Mouse (Mus musculus) left cerebral cortex, adult 9 months (tissue): ENCODE measurements around the gene Cpeb2.

Source experiments
- DNase-seq, 2 experiments: peaks; one replicate each; pipeline ENCODE4 v3.0.0; 2022; ENCODE audit warnings: low spot score in 2 of 2

The Cpeb2 gene

DNA sequence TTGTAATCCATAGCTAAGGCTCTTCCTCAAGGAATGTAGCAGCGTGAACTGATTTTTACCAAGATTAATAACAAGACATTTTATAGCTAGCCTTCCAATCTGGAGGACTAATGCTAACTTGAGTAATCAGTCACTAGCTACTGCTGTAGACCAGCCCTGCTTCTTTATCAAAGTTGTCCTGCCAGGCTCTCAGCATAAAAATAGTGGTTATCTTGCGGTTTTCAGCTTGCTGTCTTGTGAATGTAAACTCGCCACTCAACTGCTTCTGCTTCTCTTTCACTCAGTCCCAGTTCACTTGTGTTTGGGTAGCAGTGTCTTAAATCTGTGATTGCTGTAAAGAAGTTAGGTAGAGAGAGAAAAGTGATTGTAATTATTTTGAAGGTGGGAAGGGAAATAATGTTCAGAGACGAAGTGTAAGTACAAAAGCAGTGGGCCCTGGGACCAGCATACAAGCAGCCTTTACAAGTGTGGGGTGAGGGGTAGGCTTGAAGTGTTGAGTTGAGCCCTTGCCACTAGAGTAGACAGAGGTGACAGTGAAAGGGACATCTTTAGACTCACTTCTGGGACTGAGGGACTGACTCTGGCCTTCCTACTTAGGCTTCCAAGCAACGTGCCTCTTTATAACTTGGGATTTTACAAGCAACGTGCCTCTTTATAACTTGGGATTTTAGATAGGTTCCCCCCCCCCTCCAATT lies 6.3 kb downstream of the Cpeb2 start:
- no peak for DNase-seq

DNA sequence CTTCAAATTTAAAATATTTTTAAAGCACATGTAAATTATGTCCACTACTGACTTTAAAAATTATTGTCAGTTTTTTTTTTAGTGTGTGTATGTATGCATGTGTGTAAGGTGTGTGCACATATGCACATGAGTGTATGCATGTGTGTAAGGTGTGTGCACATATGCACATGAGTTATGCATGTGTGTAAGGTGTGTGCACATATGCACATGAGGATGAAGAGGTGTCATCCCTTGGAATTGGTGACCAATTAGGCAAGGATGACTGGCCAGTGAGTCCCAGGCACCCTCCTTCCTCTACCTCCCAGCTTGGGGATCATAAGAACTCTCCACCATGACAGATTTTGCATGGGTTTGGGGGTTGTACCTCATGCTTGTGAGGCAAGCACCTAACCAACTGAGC lies 7.8 kb downstream of the Cpeb2 start:
- no peak for DNase-seq

DNA sequence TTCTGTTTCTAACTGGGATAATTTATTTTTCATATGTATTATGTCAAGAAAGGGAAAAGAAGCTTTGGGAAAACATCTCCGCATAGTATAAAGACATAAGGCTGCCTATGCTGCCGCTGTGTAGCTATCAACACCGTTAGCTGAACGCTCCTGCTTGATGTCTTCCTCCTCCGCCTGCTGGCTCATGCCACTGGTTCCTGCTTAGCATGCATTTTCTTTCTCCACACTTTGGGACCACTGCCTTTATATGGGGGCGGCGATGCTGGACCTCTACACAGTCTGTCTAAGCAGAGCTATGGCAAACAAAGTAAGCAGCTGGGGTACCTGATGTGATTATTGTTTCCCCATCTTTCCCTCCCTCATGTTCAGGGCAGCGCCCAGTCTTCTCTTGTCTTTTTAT lies 13.3 kb downstream of the Cpeb2 start:
- no peak for DNase-seq

DNA sequence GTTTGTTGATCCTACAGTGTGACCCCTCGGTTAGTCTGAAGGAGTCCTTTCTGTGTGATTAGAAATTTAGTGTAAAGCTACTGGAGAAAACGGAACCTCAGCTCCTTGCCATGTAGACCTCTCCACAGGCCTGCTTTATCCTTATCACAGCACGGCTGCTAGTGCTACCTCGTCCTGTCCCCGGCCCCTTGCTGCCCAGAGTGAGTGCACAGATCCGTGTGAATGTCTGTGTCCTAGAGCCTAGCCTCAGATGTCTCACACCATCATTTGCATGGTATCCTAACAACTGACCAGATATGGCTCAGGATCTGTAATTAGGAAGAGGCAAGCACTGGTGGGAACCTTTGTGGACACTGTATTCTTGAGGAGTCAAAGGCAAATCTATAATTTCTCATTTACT lies 14.0 kb downstream of the Cpeb2 start:
- DNase-seq, result no peak

DNA sequence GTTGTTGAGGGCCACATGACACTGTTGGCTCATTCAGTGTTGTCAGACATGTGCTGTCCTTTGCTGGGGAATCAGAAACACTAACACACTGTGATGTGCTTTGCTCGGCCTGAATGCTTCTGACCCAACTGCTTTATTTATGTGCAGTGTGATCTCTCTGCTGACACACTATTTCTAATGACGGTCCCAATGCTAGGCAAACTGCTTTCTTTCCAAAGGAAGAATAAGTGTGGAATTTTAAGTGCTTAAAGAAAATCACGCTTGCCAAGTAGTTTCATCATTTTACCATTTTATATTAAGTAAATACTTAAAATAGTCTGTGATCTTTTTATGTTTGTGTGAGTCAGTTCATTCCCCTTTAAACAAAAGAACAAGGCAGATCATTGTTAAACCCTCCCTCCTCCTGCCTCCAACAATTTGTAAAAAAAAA lies 15.0 kb downstream of the Cpeb2 start:
- DNase-seq, result peak in 1 of 2 experiments; percentile 38

DNA sequence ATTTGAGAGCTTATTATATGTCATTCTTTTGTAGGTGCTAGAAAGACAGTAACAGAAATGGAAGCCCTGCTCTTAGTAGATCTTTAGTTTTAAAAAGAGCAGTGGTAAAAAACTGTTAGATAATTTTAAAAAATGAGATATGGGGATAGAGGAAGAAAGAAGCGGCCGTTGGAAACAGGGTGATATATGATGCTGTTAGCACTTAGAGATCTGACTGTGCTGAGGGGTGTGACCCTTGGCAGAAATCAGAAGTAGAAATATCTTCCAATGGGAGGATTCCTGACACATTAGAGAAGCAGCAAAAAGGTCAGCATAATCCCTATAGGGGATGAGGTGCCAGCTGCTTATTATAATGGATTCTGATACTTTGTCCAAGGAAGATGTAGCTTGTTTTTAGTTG lies 24.5 kb downstream of the Cpeb2 start:
- no peak for DNase-seq

DNA sequence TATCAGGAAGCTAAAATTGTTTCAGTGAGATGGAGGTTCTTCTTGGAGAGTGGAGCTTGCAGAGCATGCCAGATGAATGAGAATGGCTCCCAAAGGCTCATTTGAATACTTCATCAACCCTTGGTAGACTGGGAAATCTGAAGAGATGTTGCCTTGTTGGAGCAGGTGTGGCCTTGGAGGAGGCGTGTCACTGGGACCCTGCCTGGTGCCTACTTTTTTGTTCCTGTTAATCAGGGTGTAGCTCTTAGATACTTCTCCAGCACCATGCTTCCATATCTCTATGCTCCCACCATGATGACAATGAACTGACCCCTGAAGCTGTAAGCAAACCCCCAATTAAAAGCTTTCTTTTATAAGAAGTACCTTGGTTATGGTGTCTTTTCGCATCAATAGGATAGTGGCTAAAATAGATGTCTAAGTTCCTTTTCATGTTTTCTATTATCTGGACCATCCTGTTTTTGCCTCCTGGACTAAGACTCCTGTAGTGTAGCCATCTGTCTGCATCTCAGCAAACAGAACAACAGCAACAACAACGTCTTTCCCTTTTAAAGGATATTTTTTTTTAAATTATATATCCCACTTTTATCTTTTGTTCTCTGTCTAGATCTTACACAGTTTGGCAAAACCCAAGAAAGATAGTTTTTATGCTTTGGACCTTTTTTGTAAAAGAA lies 25.6 kb downstream of the Cpeb2 start:
- no peak for DNase-seq

DNA sequence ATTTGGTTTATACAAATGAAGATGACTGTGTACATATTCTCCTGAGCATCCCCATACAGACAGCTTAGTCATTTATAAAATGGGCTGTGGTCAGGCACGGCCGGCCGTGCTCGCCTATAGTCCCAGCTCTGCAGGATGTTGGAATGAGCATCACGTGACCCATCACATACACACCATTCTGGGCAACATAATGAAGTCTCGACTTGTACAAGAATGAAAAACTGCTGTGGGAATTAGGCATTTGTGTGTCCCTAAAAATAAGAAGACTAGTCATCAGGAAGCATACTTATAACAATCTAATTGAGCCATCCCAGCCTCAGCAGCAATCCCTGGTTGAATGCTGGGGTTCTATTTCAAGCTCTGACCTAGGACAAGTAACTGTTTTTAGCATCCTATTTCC lies 28.8 kb downstream of the Cpeb2 start:
- DNase-seq, result no peak

DNA sequence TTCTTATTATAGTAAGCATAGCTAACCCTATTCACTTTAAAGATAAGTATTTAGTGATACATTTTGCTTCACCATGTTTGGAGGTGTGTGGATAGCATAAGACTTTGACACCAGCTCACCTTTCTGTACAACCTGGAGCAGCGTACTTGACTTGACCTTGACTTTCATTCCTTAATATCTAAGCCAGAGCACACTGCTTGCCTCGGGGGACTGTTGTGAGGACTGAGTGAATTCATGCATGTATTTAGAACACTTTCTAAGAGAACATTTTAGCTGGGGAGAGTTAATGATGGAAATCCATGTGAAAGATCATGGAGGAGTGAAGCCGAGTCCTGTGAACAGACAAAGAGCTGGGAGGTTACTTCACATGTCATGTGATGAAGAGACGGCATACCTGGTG lies 31.0 kb downstream of the Cpeb2 start:
- no peak for DNase-seq

DNA sequence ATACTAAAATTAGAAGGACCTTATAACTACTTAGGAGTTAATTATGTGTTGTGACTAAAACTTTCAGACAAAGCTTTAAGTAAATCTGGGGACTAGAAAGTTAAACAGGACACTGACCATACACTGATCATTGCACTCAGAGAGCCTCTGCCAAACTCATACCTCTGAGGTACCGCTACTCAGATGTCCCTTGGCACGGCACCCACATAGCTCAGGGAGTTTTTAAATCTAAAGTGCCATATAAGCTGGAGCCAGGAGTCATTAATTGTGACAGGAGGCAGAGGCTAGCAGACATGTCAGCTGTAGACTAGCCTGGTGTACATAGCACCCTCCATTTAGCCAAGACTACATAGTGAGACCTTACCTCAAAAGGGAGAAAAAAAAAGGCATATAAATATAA lies 31.7 kb downstream of the Cpeb2 start:
- DNase-seq, result no peak

DNA sequence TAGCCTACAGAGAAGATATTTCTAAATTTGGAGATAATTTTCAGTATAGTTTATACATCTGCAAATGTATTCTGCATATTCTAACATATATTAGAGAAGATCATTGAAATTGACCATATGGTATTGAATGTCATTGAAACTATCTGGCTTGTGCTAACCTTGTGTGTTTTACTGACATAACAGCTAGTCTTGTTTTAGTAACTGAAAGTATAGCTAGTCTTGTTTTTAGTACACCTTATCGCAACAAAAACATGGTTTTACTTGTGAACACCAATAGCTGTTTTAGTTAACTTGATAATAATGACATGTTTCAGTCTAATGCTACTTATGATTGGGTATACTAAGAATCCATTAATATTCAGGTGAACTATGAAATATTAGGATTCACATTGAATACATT lies 45.0 kb downstream of the Cpeb2 start:
- no peak for DNase-seq

DNA sequence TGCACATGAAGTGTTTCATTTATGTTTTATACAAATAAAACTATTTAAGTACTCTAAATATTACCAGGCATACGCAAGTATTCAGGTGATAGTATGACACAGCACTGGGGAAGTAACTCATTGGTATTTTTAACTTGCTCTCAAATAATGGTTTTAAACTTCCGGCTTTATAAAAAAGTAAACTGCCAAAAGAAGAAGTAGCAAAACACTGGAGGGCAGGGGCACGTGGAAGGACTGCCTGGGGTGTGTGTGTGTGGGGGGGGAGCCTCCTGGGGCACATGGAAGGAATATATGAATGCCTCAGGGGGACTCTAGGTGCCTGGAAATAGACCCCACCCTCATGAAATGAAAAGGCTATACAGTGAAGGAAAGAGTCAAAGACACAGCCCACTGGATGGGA lies 46.8 kb downstream of the Cpeb2 start:
- no peak for DNase-seq

DNA sequence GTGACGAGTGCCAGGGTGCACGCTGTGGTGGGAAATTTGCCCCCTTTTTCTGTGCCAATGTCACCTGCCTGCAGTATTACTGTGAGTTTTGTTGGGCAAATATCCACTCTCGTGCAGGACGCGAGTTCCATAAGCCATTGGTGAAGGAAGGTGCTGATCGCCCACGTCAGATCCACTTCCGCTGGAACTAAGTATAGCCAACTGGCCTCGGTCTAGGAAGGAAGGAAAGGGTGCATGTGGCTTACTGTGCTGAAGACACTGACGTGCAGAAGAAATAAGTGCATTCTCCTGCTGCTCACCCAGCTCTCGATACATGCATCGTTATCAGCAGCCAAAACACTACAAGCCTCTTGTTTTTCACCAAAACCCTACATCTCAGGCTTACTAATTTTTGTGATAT lies 52.8 kb downstream of the Cpeb2 start:
- DNase-seq, result peak in 1 of 2 experiments; percentile 40

DNA sequence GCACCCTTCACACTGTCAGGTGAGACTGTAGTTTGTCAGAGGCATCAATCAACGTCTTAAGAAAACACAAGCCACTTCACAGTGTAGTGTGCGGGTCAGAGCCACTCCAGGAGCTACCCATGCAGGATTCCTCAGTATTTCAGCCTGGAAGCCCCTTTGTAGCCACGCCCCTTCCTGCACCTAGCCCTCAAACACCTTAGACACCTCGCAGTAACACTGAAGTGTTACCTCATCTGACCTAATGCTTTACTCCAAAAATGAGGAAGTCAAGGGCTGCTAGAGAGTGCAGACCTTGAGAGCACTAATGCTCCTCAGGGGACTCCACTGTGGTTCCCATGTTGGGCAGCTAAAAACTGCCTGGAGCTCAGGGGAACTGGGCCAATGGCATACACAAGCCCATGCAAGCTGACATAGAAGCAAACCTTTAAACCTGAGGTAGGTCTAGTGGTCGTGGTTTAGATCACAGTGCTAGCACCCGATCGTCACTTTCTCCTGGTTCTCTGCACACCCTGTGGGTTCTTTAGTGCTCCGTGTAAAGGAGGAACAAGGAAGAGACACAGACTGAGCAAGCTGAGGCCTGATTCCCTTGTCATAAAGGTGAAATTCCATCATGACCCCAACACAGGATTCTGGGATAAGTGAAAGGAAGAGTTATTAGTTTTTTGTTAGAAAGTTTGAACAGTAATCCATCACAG lies 56.9 kb downstream of the Cpeb2 start:
- DNase-seq, result no peak

DNA sequence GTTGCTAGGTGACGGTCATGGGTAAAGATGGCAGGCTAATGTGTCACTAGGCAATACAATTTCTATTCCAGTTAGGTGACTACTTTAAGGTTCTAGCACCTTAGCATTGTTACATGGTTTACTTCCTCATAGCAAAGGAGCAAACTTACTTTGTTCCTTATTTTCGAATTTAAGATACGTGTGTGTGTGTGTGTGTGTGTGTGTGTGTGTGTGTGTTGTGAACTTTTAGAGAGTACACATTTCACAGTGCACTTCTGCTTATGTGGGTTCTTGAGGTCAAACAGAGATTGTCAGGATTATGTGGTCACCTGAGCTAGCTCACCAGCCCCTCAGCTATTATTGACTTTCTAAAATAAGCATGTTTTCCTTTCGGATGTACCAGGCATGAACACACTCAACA lies 60.2 kb downstream of the Cpeb2 start:
- no peak for DNase-seq

DNA sequence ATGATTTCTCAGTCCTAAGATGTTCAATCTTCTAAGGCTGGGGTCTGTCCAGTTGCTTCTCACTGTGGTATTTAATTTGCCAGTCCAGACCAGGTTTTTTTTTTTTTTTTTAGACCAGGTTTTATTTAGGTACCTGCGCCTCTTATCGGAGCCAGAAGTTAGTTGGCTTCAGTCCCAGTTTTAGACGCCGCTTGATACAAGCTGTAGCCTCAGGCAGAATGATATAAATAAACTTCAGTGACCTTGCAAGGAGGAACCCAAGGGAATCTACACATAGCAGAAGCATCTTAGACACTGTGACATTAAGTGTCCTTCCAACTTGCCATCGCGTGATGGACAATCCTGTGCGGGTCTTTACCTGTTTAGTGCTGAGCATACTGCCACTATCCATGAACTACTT lies 64.5 kb downstream of the Cpeb2 start:
- no peak for DNase-seq

DNA sequence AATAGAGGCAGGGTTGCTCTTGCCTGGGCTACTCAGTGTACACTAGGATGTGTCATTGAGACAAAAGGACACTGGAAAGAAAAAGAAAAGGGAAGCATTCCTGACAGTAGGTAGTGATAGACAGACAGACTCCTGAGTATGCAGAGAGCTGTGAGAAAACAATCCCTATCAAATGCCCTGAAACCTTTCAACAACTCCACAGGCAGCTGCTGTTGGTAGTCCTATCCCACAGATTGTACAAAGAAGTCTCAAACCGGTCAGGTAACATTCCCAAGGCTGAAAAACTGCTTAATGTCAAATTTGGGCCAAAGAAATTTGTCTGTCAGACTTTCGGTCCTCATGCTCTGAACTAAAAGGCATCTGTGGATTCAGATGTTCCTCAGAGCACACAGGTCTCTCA lies 66.0 kb downstream of the Cpeb2 start:
- DNase-seq, result no peak

DNA sequence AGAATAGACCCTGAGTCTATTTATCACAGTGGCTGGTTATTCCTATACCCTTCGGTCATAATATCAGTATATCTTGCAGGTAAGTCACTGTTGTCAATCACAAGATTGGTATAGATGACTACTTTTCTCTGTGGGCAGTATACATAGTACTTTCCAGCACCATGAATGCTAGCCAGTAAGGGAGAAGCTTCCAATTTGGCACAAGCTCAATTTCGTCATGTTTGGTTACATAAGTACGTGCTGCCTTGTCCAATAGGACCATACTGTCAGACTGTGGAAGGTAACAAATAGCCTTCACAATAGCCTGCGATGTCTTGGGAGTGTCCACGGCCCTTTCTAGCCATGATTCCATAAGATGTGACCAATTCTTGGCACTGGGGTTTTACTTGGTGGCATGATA lies 67.1 kb downstream of the Cpeb2 start:
- no peak for DNase-seq

DNA sequence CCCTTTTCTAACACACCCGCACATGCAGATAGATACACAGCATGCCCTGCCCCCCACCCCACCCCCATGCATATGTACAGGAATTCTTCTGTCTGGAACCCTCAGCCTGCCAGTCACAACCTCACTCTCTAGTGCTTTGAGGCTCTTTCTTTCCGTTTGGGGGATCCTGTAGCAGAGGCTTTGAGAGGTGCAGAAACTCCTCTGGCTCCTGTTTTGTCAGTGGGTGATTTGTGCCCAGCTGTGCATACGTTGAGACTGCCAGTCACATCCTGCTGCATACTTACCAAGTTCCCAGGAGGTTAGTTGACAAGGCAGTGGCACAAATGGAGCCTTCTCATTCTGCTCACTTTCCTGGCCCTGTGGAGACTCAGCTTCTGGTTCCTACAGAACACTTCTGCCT lies 68.0 kb downstream of the Cpeb2 start:
- no peak for DNase-seq

DNA sequence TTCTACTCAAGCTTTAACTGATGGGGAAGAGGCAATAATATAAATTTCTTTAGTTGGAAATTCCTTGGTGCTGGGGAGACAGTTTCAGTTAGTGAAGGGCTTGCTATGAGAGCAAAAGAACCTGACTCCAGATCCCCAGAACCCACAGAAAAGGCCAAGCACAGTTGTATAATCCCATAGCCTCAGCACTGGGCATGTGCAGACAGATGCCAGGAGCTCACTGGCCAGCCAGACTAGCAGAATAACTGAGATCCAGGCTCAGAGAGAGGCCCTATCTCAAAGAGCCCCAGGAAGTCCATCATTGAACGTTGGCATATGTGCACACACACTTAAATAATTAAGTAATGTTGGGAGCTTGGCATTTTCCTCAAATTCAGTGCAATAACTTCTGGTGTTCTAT lies 70.5 kb downstream of the Cpeb2 start:
- no peak for DNase-seq

DNA sequence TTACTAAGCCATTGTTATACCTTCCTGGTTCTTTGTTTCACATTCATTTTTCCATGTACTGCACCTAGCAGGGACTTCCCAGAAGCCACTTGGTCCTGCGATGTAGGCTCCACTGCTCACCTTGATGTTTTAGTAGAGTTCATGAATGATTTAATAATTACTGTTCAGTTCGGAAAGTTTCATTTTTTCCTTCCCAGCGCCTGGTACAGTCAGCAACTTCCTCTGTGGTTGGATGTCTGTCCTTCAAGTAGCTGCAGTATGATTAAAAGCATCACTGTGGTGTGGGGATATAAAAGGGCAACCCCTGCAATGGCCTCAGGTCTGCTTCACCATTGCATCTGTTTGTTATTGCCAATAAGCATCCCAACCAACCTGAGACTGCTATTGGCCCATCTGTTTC lies 72.5 kb downstream of the Cpeb2 start:
- DNase-seq, result no peak

DNA sequence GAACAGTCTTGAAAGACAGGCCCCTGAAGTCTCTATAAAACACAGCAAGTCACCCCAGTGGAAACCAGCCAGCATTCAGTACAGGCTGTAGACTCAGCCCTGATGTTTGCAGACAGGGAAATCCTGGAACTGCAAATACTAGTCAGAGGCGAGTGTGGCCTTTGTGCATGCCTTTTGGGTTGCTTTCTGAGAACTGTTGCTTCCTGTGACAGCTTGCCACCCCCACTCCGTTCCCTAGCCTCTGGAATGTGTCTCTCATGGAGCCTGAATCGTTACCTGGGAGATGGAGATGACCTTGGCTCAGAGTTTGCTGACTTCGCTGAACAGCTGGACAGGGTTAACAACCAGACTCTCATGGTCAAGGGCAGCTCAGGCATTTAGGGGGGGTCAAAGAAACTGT lies 77.0 kb downstream of the Cpeb2 start:
- no peak for DNase-seq

DNA sequence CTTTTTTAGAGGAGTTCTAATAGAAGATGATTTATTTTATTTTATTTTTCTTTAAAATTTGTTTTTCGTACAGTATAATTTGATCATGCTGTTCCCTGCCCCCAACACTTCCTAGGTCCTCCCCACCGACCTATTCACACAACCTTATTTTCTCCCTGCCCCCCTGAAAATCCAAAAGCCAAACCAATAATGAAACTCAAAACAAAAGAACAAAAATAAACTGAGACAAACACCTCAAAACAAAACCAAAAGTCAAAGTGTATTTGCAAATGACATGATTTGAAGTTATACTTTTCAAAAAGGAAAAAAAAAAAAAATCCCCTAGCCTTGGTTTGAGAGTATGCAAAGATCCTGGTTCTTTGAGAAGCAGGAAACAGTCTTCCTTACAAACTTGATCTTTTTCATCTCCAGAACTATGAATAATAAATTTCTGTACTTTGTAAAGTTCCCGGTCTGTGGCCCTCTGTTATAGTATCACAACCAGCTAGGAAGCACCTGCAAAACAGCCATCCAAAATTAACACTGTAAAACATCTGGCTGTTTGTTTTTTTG lies 91.4 kb downstream of the Cpeb2 start:
- no peak for DNase-seq
